Mouse (Mus musculus) MEL (cell line): Measurements from ENCODE around the gene Nexn.
"Not testable (repeated sequence)": the region's sequence is repeated elsewhere in the genome, so short reads cannot be mapped to it uniquely, and the experiment has no call there.

ENCODE experiments used
- CTCF ChIP-seq, 3 experiments: IDR thresholded peaks in 2 of 3; conservative IDR thresholded peaks in 1 of 3; 2 replicates each; pipeline ENCODE4 v1.5.1; 2011 to 2012; ENCODE audit warnings: low read length in 3 of 3, low read depth in 2 of 3, mild to moderate bottlenecking in 2 of 3, improper control_type of control experiment in 1 of 3, inconsistent platforms in 1 of 3, mixed read lengths in 1 of 3, moderate library complexity in 1 of 3; ENCODE audit not compliant: control insufficient read depth in 1 of 3, insufficient read depth in 1 of 3, poor library complexity in 1 of 3, severe bottlenecking in 1 of 3
- ELF1 ChIP-seq: IDR thresholded peaks from 2 replicates; pipeline ENCODE4 v1.6.1; 2014; ENCODE audit warnings: low read depth, mild to moderate bottlenecking, inconsistent platforms, low read length, improper control_type of control experiment, moderate library complexity
- EP300 ChIP-seq, 2 experiments: IDR thresholded peaks; 2 replicates each; pipeline ENCODE4 v1.6.1; 2011; ENCODE audit warnings: improper control_type of control experiment in 2 of 2, low read length in 2 of 2, low read depth in 1 of 2, mild to moderate bottlenecking in 1 of 2
- MYB ChIP-seq: IDR thresholded peaks from 2 replicates; pipeline ENCODE4 v1.6.1; 2011; ENCODE audit warnings: mild to moderate bottlenecking, low read depth, low read length, improper control_type of control experiment
- MYC ChIP-seq: IDR thresholded peaks from 2 replicates; pipeline ENCODE4 v1.6.1; 2011; ENCODE audit warnings: low read depth, mild to moderate bottlenecking, low read length, improper control_type of control experiment, moderate library complexity
- POLR2A ChIP-seq, 2 experiments: IDR thresholded peaks; 2 replicates each; pipeline ENCODE4 v1.6.1; 2011 to 2012; ENCODE audit warnings: low read length in 2 of 2, mild to moderate bottlenecking in 2 of 2, control low read depth in 1 of 2, improper control_type of control experiment in 1 of 2, low read depth in 1 of 2, moderate library complexity in 1 of 2; ENCODE audit not compliant: control insufficient read depth in 1 of 2, insufficient read depth in 1 of 2, poor library complexity in 1 of 2
- POLR2AphosphoS2 ChIP-seq: IDR thresholded peaks from 2 replicates; pipeline ENCODE4 v1.6.1; 2011; ENCODE audit warnings: low read length, improper control_type of control experiment
- SIN3A ChIP-seq: IDR thresholded peaks from 2 replicates; pipeline ENCODE4 v1.6.1; 2012; ENCODE audit warnings: low read length, improper control_type of control experiment, inconsistent platforms
- USF1 ChIP-seq: IDR thresholded peaks from 2 replicates; pipeline ENCODE4 v1.6.1; 2014; ENCODE audit warnings: low read depth, mild to moderate bottlenecking, inconsistent platforms, low read length, improper control_type of control experiment, moderate library complexity
- ZMIZ1 ChIP-seq: IDR thresholded peaks from 2 replicates; pipeline ENCODE4 v1.6.1; 2012; ENCODE audit warnings: low read depth, mild to moderate bottlenecking, inconsistent platforms, low read length, improper control_type of control experiment, moderate library complexity

- TF ChIP-seq CTCF (IDR thresholded peaks at IDR 0.05 in 2 of 3, conservative IDR thresholded peaks at IDR 0.05 in 1 of 3; ENCODE audit: control insufficient read depth in 1 of 3, insufficient read depth in 1 of 3, low read depth in 2 of 3, low read length in 3 of 3, poor library complexity in 1 of 3, severe bottlenecking in 1 of 3); ZMIZ1; USF1; EP300 (IDR thresholded peaks at IDR 0.05; ENCODE audit: low read depth in 1 of 2, low read length in 2 of 2); POLR2A (IDR thresholded peaks at IDR 0.05; ENCODE audit: control insufficient read depth in 1 of 2, insufficient read depth in 1 of 2, low read depth in 1 of 2, low read length in 2 of 2, poor library complexity in 1 of 2); MYC; ELF1; POLR2AphosphoS2; SIN3A; MYB: not testable (repeated sequence)
Measured at GRCm38 (mm10) chr3:152314666-152315065, 48.5 kb upstream of the Nexn start.
